Mouse (Mus musculus) adrenal gland, adult 18-20 months (tissue): ENCODE measurements around the gene Plscr2. TPM values are rescaled to one million over a fixed set of nuclear protein-coding genes. Genes with fewer than 3 reads are reported as not detected.
"Not testable (repeated sequence)": the region's sequence is repeated elsewhere in the genome, so short reads cannot be mapped to it uniquely, and the experiment has no call there.

Source experiments
- DNase-seq, 2 experiments: peaks; one replicate each; pipeline ENCODE4 v3.0.0; 2021 to 2022; ENCODE audit warnings: low spot score in 2 of 2
- total RNA-seq, 2 experiments: library from RNA; stranded (reverse); gene quantifications; 1 replicate in 1 of 2; 2 replicates in 1 of 2; pipeline ENCODE4 v1.2.3; 2021

The Plscr2 gene
- total RNA-seq, 2 experiments from 2014 or later, result 15.5 to 18.1 TPM

DNA sequence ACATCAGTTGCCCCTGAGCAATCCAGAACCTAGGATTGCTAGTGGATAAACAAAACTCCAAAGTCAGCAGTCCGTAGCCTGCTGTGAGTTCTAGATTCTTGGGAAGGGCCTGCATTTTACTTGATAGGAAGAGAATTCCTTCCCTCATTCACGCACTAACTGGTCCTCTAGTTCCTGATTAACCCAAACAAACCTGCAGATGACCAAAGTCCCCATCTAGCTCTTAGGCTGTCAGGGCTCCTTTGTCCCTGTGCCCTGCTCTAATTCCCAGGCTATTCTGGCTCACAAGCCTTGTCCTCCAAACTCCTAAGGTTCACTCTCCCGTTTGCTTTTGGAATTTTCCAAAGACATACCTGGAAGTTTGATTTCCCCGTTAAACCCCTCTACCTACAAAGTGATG, 2.8 kb upstream of the Plscr2 start:
- DNase-seq, result no peak

- no peak for DNase-seq
Measured at GRCm38 (mm10) chr9:92273271-92273670, 2.1 kb upstream of the Plscr2 start.

- no peak for DNase-seq
Measured at GRCm38 (mm10) chr9:92273956-92274762, 1.2 kb upstream of the Plscr2 start.

- DNase-seq, result no peak
Measured at GRCm38 (mm10) chr9:92276360-92276759, 958 bp downstream of the Plscr2 start.

- DNase-seq, result no peak
Measured at GRCm38 (mm10) chr9:92280048-92280447, 4.6 kb downstream of the Plscr2 start.

DNA sequence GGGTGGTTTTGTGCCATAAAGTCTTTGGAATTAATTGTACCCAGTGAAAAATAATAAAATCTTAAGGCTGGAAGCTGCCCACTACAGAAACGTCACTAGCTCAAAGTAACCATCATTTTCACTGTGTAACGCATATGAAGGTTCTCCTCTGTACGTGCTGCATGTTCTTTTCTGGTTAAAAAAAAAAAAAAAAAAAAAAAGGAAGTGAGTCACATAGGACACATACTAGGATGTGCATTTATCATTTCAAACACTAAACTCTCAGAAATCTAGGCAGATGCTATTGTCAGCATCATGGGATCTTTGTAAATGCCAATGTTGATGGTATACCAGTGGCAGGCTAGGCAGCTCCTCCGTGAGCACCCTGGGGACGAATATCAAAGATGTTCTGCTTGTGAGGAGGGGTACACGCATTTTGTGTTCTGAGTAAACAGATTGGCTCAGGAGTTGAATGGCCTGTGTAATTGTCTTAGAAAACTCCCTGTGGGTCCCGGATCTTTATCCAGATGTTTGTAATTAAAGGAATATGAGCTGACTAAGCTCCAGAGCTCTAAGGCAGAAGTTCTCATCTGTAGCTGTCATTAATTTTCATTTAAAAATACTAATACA, 7.3 kb downstream of the Plscr2 start:
- no peak for DNase-seq

DNA sequence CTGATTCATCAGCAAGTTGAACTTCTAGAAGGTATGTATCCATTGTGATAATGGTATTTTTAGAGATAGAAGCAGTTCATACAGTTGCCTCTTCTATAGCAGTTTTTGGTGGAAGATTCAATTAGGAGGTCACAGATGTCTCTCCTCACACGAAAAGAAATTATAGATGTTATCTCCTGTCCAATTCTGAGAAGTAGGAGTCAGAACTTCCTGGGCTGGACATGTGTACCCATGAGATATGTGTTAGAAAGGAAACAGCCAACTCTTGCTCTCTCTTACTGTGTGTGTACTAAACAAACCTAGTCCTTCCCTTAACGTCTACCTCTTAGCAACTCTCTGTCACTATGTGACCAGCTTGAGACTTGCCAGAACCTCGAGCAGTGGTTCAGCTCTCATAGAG, 14.3 kb downstream of the Plscr2 start:
- DNase-seq, result no peak

DNA sequence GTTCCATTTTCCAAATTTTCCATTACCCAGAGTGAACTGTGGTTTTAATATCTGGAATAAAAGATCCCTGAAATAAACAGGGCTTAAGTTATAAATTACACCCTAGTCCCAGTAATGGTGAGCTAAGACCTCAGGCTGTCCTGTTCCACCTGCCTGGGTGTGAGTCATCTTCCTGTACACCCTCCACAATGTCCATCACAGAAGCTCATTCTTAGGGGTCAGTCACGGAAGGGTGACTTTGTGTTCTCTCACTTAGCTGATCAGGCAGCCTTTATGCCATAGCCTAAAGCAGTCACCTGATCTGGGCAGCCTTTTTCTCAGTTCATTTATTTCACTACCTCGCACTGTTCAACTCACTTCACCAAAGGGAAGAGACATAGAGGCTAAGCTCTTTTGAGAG, 16.8 kb downstream of the Plscr2 start:
- DNase-seq, result no peak

GRCm38 (mm10) chr9:92292922-92293321, 17.5 kb downstream of the Plscr2 start:
- no peak for DNase-seq

- DNase-seq, result no peak
Measured at GRCm38 (mm10) chr9:92293560-92294548, 18.5 kb downstream of the Plscr2 start.

DNA sequence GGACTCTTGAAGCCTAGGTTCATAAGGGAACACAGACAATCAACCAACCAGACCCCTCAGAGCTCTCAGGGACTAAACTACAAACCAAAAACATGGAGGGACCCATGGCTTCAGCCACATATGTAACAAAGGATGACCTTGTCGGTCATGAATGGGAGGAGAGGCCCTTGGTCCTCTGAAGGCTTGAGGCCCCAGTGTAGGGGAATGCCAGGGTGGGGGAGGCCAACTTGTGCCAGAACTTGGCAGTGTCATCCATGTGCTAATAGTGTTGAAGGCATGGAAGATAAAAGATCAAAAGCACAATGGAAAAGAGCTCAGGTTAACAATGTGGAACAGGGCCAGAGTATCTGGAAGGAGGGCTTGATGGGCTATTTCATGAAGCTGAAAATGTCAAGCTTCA, 22.9 kb downstream of the Plscr2 start:
- no peak for DNase-seq

GRCm38 (mm10) chr9:92301213-92301612, 25.8 kb downstream of the Plscr2 start:
- DNase-seq, result no peak

DNA sequence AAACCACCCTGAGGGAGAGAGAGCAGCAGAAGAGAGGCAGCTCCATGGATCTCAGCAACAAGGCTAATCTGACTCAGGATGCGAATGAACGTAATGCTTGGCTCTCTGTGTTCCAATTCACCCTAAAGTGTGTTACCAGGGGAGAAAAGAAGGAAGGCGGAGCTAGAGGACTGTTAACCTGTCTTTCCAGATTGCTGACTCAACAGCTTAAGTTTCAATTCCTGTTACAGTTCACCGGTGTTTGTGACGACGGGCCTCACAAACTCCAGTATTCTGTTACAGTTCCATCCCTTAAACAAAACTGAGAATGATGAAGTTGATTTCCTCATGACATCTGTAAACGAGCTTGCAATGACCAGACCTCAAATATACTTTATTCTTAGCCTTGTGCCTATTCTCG, 29.7 kb downstream of the Plscr2 start:
- no peak for DNase-seq

DNA sequence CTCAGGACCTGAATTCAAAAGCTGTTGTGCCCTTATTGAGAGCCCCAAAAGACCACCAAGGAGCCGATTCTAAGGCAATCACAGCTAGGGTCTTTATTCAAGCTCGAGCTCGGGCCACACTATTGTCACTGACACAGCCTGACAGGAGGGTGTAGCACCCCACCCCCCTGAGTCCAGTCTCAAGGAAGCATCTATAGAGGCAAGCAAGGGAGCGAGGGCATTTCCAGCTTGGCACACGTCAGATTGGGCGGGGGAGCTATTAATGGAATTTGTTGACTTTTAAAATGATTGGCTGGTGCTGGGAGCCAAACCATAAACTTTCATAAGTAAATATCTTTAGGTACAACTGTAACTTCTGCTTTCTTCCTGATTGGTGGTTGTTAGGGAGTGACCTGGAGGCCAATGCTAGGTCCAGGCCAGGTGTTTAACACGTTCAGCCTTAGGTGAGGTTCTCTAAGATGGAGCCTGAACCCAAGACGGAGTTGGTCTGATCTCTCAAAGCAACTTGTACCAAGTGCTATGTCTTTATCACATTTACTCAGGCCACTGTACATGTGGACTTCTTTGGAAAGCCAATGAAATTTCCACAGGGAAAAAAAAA, 30.3 kb downstream of the Plscr2 start:
- DNase-seq, result no peak

DNA sequence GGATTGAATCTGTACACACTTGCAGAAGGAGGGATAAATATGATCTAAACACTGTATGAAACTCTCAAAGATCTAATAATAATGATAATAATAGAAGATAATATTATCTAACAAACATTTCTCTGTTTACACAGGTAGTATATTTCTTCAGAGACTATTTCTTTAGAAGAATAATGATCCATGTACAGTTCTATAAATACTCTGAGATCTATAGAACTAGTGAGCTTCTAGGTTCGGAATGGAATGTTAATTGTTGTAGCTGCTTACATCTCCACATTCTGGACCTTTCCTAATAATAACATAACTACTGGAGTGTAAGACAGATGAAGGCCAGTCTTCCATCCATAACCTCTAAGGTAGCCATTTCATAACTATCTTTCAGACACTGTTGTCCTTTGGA, 33.7 kb downstream of the Plscr2 start, which contains the start of gene 1700057G04Rik:
1700057G04Rik (plus strand) TSS at position 301 of the 400 bp plus-strand sequence.
- no peak for DNase-seq

DNA sequence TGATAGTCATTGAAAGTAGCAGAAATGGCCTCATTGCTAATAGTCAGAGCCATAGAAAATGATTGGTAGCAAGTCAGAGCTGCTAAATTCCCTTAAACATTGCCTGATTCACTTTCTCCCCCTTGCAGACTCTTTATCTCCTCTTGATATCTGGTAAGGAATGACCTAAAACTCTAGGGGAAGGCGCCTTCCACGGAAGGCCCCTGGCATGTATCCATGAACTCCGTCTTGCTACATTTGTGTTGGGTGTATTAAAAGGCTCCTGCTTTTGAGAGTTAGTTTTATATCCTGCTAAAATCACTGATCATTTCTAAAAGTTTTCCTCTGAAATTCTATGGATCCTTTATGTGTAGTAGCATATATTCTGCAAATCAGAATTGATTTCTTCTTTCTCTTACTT, 41.4 kb downstream of the Plscr2 start:
- DNase-seq, result no peak

DNA sequence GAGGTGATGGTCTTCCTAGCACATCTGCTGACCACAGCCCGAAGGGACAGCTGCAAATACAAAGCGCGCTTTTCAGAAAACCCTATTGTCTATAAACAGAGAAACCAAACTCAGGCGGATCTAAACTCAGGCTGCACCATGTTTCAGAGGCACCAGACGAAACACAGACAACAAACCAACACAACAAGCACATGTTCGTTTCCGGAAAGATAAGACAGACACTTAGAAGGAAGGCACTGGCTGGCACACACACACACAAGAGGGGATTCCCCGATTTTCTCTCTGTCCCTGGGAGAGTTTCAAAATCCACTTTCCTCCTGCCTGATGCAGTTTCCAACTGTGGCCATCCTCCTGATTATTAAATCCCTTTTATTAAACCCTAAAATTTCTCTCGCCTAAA, 50.5 kb downstream of the Plscr2 start:
- not testable (repeated sequence) for DNase-seq

DNA sequence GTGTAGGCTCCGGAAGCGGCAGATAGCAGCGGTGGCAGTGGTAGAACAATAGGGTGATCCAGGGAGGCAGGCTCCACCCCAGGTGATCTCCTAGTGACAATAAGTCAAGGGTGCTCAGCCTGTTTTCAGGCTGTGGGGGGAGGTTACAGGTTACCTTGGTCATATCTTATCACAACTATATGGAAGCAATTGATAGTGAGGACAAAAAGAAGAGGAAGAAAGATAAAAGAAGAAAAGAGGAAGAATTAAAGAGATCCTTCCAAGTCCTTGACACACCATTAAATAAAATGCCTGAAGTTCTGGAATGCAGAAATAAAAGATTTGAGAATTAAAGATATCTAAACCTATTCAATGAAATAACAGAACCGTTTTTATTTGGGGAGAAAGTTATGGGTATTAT, 51.4 kb downstream of the Plscr2 start:
- no peak for DNase-seq

- no peak for DNase-seq
Measured at GRCm38 (mm10) chr9:92331383-92331782, 56.0 kb downstream of the Plscr2 start.

GRCm38 (mm10) chr9:92334845-92335244, 59.4 kb downstream of the Plscr2 start:
- DNase-seq, result no peak

DNA sequence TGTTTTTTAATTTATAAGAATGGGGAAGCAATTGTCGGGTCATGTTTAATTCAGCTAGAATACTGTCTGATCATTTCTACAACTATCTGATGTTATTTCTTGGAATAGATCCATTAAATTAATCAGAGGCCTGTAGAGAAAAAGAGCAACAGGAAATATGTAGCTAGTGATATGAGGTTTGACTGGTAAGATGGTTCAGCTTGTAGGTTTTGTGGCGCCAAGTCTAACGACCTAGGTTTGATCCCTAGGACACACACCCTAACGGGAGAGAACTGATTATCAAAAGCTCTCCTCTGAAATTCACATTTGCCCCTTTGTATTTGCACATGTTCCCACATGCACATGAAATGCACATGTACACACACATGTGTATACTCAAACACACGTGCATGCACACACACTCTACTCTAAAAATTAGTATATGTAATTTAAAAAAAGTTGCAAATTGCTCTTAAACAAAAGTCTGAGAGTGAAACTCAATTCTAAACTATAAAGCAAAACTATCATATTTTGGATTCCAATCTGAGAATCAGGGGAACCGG, 59.9 kb downstream of the Plscr2 start:
- DNase-seq, result no peak
